8 mouse cellular contexts compared by ENCODE assay signal in genomic region chr3:89774236-89774960, GRCm38 (mm10). TPM values are rescaled to one million over a fixed set of nuclear protein-coding genes. Genes with fewer than 3 reads are reported as not detected.
DNase-seq lines count a peak whose midpoint lies in the region; ATAC-seq and TF ChIP-seq lines count a peak whose summit lies in the region.

No protein-coding gene starts in this region.

- 57% methylated on average over 15 of the region's 15 CpGs for WGBS in neural tube, embryonic 11.5 days
- WGBS in kidney, embryonic 15.5 days: 39% methylated on average over 15 of the region's 15 CpGs
- WGBS in midbrain, postnatal 0 days: 50% methylated on average over 15 of the region's 15 CpGs

- peak overlapping the region; percentile 99 for H3K4me3 ChIP-seq in neural tube, embryonic 11.5 days (ENCODE audit: low read depth, low read length)
- H3K4me3 ChIP-seq in embryonic fibroblast, embryonic 13.5 days (ENCODE audit: insufficient read depth, low read length): peak overlapping the region; percentile 75
- peak overlapping the region; percentile 93 for H3K4me3 ChIP-seq in kidney, embryonic 15.5 days (replicated peaks)
- H3K4me3 ChIP-seq in midbrain, postnatal 0 days (ENCODE audit: low read depth, low read length): peak overlapping the region; percentile 94

- TF ChIP-seq POLR2A in embryonic fibroblast, embryonic 13.5 days (IDR thresholded peaks at IDR 0.05; ENCODE audit: low read depth, low read length): no peak

- no peak overlapping the region for H3K27ac ChIP-seq in neural tube, embryonic 11.5 days (ENCODE audit: low read depth, low read length)
- no peak overlapping the region for H3K27ac ChIP-seq in embryonic fibroblast, embryonic 13.5 days (ENCODE audit: insufficient read depth, low read length)
- peak overlapping the region; percentile 98 for H3K27ac ChIP-seq in kidney, embryonic 15.5 days
- peak overlapping the region; percentile 93 for H3K27ac ChIP-seq in midbrain, postnatal 0 days (ENCODE audit: low read depth, low read length)

- H3K4me2 ChIP-seq in neural tube, embryonic 11.5 days (ENCODE audit: low read depth): peak overlapping the region; percentile 81
- H3K4me2 ChIP-seq in kidney, embryonic 15.5 days: peak overlapping the region; percentile 86
- peak overlapping the region; percentile 92 for H3K4me2 ChIP-seq in midbrain, postnatal 0 days (ENCODE audit: low read depth, low read length, poor library complexity, severe bottlenecking)

- peaks cover 22% of the 10 kb centered on the region for H3K4me1 ChIP-seq in neural tube, embryonic 11.5 days (ENCODE audit: control insufficient read depth, insufficient read depth, low read length)
- no peaks in the 10 kb centered on the region; the same call in 1 of the 2 replicates for H3K4me1 ChIP-seq in embryonic fibroblast, embryonic 13.5 days (ENCODE audit: control insufficient read depth, insufficient read depth, low read length)
- H3K4me1 ChIP-seq in kidney, embryonic 15.5 days: peaks cover 40% of the 10 kb centered on the region
- H3K4me1 ChIP-seq in midbrain, postnatal 0 days (ENCODE audit: insufficient read depth, low read length): peaks cover 14% of the 10 kb centered on the region

- no peak for TF ChIP-seq CTCF in embryonic fibroblast, embryonic 13.5 days (IDR thresholded peaks at IDR 0.05; ENCODE audit: borderline replicate concordance, insufficient read depth, low read length)
- no peak for TF ChIP-seq CTCF in midbrain, postnatal 0 days (IDR thresholded peaks at IDR 0.05)

- H3K36me3 ChIP-seq in neural tube, embryonic 11.5 days (ENCODE audit: control insufficient read depth, insufficient read depth, low read length): peaks cover 7% of the 10 kb centered on the region
- H3K36me3 ChIP-seq in kidney, embryonic 15.5 days: peaks cover 40% of the 10 kb centered on the region
- H3K36me3 ChIP-seq in midbrain, postnatal 0 days (ENCODE audit: insufficient read depth, low read length): peaks cover 23% of the 10 kb centered on the region

- H3K27me3 ChIP-seq in neural tube, embryonic 11.5 days (ENCODE audit: control insufficient read depth, insufficient read depth, low read length): no peaks in the 10 kb centered on the region
- H3K27me3 ChIP-seq in kidney, embryonic 15.5 days: no peaks in the 10 kb centered on the region
- H3K27me3 ChIP-seq in midbrain, postnatal 0 days (ENCODE audit: insufficient read depth, low read length): no peaks in the 10 kb centered on the region

- H3K9ac ChIP-seq in neural tube, embryonic 11.5 days (ENCODE audit: low read length): peak overlapping the region; percentile 99
- peak overlapping the region; percentile 99 for H3K9ac ChIP-seq in kidney, embryonic 15.5 days
- peak overlapping the region; percentile 97 for H3K9ac ChIP-seq in midbrain, postnatal 0 days (replicated peaks; ENCODE audit: low read length, poor library complexity, severe bottlenecking)

- no peak for ATAC-seq in neural tube, embryonic 11.5 days (ENCODE audit: insufficient read depth, low FRiP score, low TSS enrichment)
- ATAC-seq in kidney, embryonic 15.5 days (replicated peaks; ENCODE audit: low FRiP score): no peak
- no peak for ATAC-seq in midbrain, postnatal 0 days (ENCODE audit: low FRiP score)

- no peaks in the 10 kb centered on the region for H3K9me3 ChIP-seq in neural tube, embryonic 11.5 days (ENCODE audit: control insufficient read depth, low read length)
- no peaks in the 10 kb centered on the region for H3K9me3 ChIP-seq in kidney, embryonic 15.5 days (replicated peaks)
- no peaks in the 10 kb centered on the region for H3K9me3 ChIP-seq in midbrain, postnatal 0 days (ENCODE audit: low read length)

- DNase-seq in neural tube, embryonic 11.5 days (ENCODE audit: low spot score): no peak
- DNase-seq in neural tube, embryonic 10.5 days (ENCODE audit: extremely low spot score, low spot score): no peak
- no peak for DNase-seq in midbrain, postnatal 0 days (ENCODE audit: low spot score)
- DNase-seq in gastrocnemius, postnatal 10 days: no peak
- no peak for DNase-seq in cerebellum, postnatal 4 days (ENCODE audit: low spot score in 2 of 2)
- no peak for DNase-seq in ovary, postnatal 36 days (ENCODE audit: low spot score)

RNA-seq across cellular contexts. Expression of gene Ube2q1, which starts 1.0 kb away (rescaled TPM):
- 22.3 and 28.0 TPM in 2 replicates for polyA plus RNA-seq in neural tube, embryonic 11.5 days (2014; fragmentation: Nextera tagmentation; extraction: Ambion mirVana)
- polyA plus RNA-seq in embryonic fibroblast, embryonic 13.5 days (2011; ENCODE audit: insufficient read length, low read depth, missing spikeins): 77.4 and 84.9 TPM in 2 replicates
- 11.0 and 12.5 TPM in 2 replicates for polyA plus RNA-seq in kidney, embryonic 15.5 days (2015; fragmentation: Nextera tagmentation; extraction: Ambion mirVana)
- total RNA-seq in midbrain, postnatal 0 days (2014; rRNA removed): 59.1 and 62.2 TPM in 2 replicates
- 8.9 and 9.4 TPM in 2 replicates for polyA plus RNA-seq in midbrain, postnatal 0 days (2015; fragmentation: Nextera tagmentation; extraction: Ambion mirVana)
- total RNA-seq in gastrocnemius, postnatal 10 days (2021): 10 to 100 TPM; 17.9 to 23.7 TPM

RNA-seq across cellular contexts. Expression of gene Chrnb2, which starts 10.0 kb away (rescaled TPM):
- polyA plus RNA-seq in neural tube, embryonic 11.5 days (2014; fragmentation: Nextera tagmentation; extraction: Ambion mirVana): 17.9 and 20.8 TPM in 2 replicates
- polyA plus RNA-seq in embryonic fibroblast, embryonic 13.5 days (2011; ENCODE audit: insufficient read length, low read depth, missing spikeins): 0.22 and 0.39 TPM in 2 replicates
- polyA plus RNA-seq in kidney, embryonic 15.5 days (2015; fragmentation: Nextera tagmentation; extraction: Ambion mirVana): 0.57 and 0.75 TPM in 2 replicates
- 47.3 and 53.6 TPM in 2 replicates for total RNA-seq in midbrain, postnatal 0 days (2014; rRNA removed)
- 20.5 and 20.9 TPM in 2 replicates for polyA plus RNA-seq in midbrain, postnatal 0 days (2015; fragmentation: Nextera tagmentation; extraction: Ambion mirVana)
- under 1 TPM; 0.16 to 0.23 TPM for total RNA-seq in gastrocnemius, postnatal 10 days (2021)

RNA-seq across cellular contexts. Expression of gene She, which starts 56.8 kb away (rescaled TPM):
- 2.5 and 3.4 TPM in 2 replicates for polyA plus RNA-seq in neural tube, embryonic 11.5 days (2014; fragmentation: Nextera tagmentation; extraction: Ambion mirVana)
- 0.17 TPM in 1 of 2 replicates, not detected in the other for polyA plus RNA-seq in embryonic fibroblast, embryonic 13.5 days (2011; ENCODE audit: insufficient read length, low read depth, missing spikeins)
- polyA plus RNA-seq in kidney, embryonic 15.5 days (2015; fragmentation: Nextera tagmentation; extraction: Ambion mirVana): 6.6 and 7.5 TPM in 2 replicates
- 1.8 and 2.7 TPM in 2 replicates for total RNA-seq in midbrain, postnatal 0 days (2014; rRNA removed)
- 0.91 and 1.0 TPM in 2 replicates for polyA plus RNA-seq in midbrain, postnatal 0 days (2015; fragmentation: Nextera tagmentation; extraction: Ambion mirVana)
- 10 to 100 TPM in 1 of 2 experiments, 1 to 10 TPM in 1; 9.4 to 10.7 TPM for total RNA-seq in gastrocnemius, postnatal 10 days (2021)

RNA-seq across cellular contexts. Expression of gene Adar, which starts 59.6 kb away (rescaled TPM):
- polyA plus RNA-seq in neural tube, embryonic 11.5 days (2014; fragmentation: Nextera tagmentation; extraction: Ambion mirVana): 17.3 and 22.0 TPM in 2 replicates
- polyA plus RNA-seq in embryonic fibroblast, embryonic 13.5 days (2011; ENCODE audit: insufficient read length, low read depth, missing spikeins): 23.2 and 24.1 TPM in 2 replicates
- 10.4 and 11.7 TPM in 2 replicates for polyA plus RNA-seq in kidney, embryonic 15.5 days (2015; fragmentation: Nextera tagmentation; extraction: Ambion mirVana)
- 77.1 and 93.6 TPM in 2 replicates for total RNA-seq in midbrain, postnatal 0 days (2014; rRNA removed)
- 21.8 and 22.9 TPM in 2 replicates for polyA plus RNA-seq in midbrain, postnatal 0 days (2015; fragmentation: Nextera tagmentation; extraction: Ambion mirVana)
- total RNA-seq in gastrocnemius, postnatal 10 days (2021): 1 to 10 TPM; 6.3 to 8.3 TPM

Comparison
In these comparisons a context has a peak if more than half of its experiments do, and no peak if none do; other contexts are left out.
1. H3K27ac ChIP-seq: peak in kidney, embryonic 15.5 days (single experiment) and midbrain, postnatal 0 days (single experiment); none in neural tube, embryonic 11.5 days (single experiment) and embryonic fibroblast, embryonic 13.5 days (single experiment).
2. RNA of gene Chrnb2, which starts 10.0 kb away (polyA plus RNA-seq): 17.9 to 20.8 TPM in neural tube, embryonic 11.5 days and 20.5 to 20.9 TPM in midbrain, postnatal 0 days; 0.57 to 0.75 TPM in kidney, embryonic 15.5 days and 0.22 to 0.39 TPM in embryonic fibroblast, embryonic 13.5 days; every median in the first group is over 10 times any median in the second.
3. Peak in every context shown above with its lines, with median percentiles within 50 percentile points of each other: H3K4me2 ChIP-seq, H3K4me3 ChIP-seq and H3K9ac ChIP-seq.